In genomic region chr19:45236363-45236942, GRCm38 (mm10) we compare ENCODE assay signal across 9 mouse cellular contexts. TPM values are rescaled to one million over a fixed set of nuclear protein-coding genes. Genes with fewer than 3 reads are reported as not detected.
A peak's percentile ranks its signal among the peaks of the same experiment; 100 is the strongest.
DNase-seq lines count a peak whose midpoint lies in the region; ATAC-seq and TF ChIP-seq lines count a peak whose summit lies in the region.
"Had no signal": no experiment of that assay in that cellular context is flagged by ENCODE, and none has a peak within 500 bp of the region (broad histone marks: within the 10 kb centered on the region; RNA-seq: fewer than 3 reads in every experiment).

No protein-coding gene starts in this region.

- H3K4me3 ChIP-seq in CH12.LX (replicated peaks in 1 of 3; ENCODE audit: low read depth in 2 of 3, low read length in 2 of 3, poor library complexity in 1 of 3), result no peak overlapping the region
- H3K4me3 ChIP-seq in kidney, embryonic 16.5 days (ENCODE audit: low read length), result peak overlapping the region; percentile 40
- no peak overlapping the region for H3K4me3 ChIP-seq in midbrain, embryonic 11.5 days (ENCODE audit: low read depth, low read length)
- H3K4me3 ChIP-seq: erythroblast, embryonic 14.5 days had no signal

- no peak overlapping the region for H3K27ac ChIP-seq in CH12.LX (ENCODE audit: insufficient read depth, low read depth)
- no peak overlapping the region for H3K27ac ChIP-seq in kidney, embryonic 16.5 days (ENCODE audit: low read length)
- no peak overlapping the region for H3K27ac ChIP-seq in midbrain, embryonic 11.5 days (ENCODE audit: low read depth, low read length)

- in situ Hi-C loops in CH12.LX (cut with MboI; ENCODE audit: low pct_ligation_motif_present, low pct_unique_long_range_greater_than_20kb, low sequenced_read_pairs), result no loop called here

- no peak for TF ChIP-seq RAD21 in CH12.LX (IDR thresholded peaks at IDR 0.05; ENCODE audit: low read depth, low read length)

- H3K4me1 ChIP-seq in CH12.LX (ENCODE audit: control insufficient read depth in 1 of 2, insufficient read depth in 2 of 2), result no peaks in the 10 kb centered on the region
- H3K4me1 ChIP-seq in kidney, embryonic 16.5 days (ENCODE audit: insufficient read depth, low read length), result peaks cover 29% of the 10 kb centered on the region
- H3K4me1 ChIP-seq in midbrain, embryonic 11.5 days (ENCODE audit: control insufficient read depth, insufficient read depth, low read length), result peaks cover 15% of the 10 kb centered on the region

- peaks cover 39% of the 10 kb centered on the region for H3K27me3 ChIP-seq in CH12.LX (replicated peaks)
- H3K27me3 ChIP-seq in kidney, embryonic 16.5 days (ENCODE audit: insufficient read depth, low read length), result peaks cover 99% of the 10 kb centered on the region
- H3K27me3 ChIP-seq in midbrain, embryonic 11.5 days (ENCODE audit: control insufficient read depth, insufficient read depth, low read length), result peaks cover 98% of the 10 kb centered on the region

- no peaks in the 10 kb centered on the region for H3K36me3 ChIP-seq in CH12.LX (replicated peaks in 1 of 2; ENCODE audit: control insufficient read depth in 1 of 2, insufficient read depth in 1 of 2, low read length in 1 of 2)
- H3K36me3 ChIP-seq in kidney, embryonic 16.5 days (ENCODE audit: insufficient read depth, low read length), result no peaks in the 10 kb centered on the region
- no peaks in the 10 kb centered on the region for H3K36me3 ChIP-seq in midbrain, embryonic 11.5 days (ENCODE audit: control insufficient read depth, insufficient read depth, low read length)

- peaks cover 46% of the 10 kb centered on the region for H3K9me3 ChIP-seq in CH12.LX (replicated peaks; ENCODE audit: low read length)
- no peaks in the 10 kb centered on the region for H3K9me3 ChIP-seq in kidney, embryonic 16.5 days (ENCODE audit: low read length)
- H3K9me3 ChIP-seq in midbrain, embryonic 11.5 days (ENCODE audit: control insufficient read depth, low read length), result no peaks in the 10 kb centered on the region

- no peak for TF ChIP-seq EP300 in CH12.LX (IDR thresholded peaks at IDR 0.05; ENCODE audit: low read length)

- no peak for TF ChIP-seq POLR2A in CH12.LX (IDR thresholded peaks at IDR 0.05; ENCODE audit: low read depth, low read length)

- no peak for DNase-seq in CH12.LX (ENCODE audit: extremely low read depth)
- peak; percentile 33 for DNase-seq in T-cell, adult 2 months (ENCODE audit: low spot score)
- DNase-seq in gastrocnemius, postnatal 36 days, result peak; percentile 57 to 59
- peak; percentile 95 for DNase-seq in midbrain, embryonic 11.5 days (ENCODE audit: low spot score, missing footprints)
- no peak for DNase-seq in layer of hippocampus, postnatal 25 days (ENCODE audit: extremely low spot score in 1 of 2, low spot score in 1 of 2)
- DNase-seq in frontal cortex, postnatal 10 days (ENCODE audit: low spot score in 2 of 2), result no peak
- no peak for DNase-seq in layer of hippocampus, postnatal 36 days

- intact Hi-C loops in gastrocnemius, postnatal 36 days (cut with DNase I), result no loop called here

- TF ChIP-seq CTCF in CH12.LX (conservative IDR thresholded peaks at IDR 0.05 in 1 of 2, IDR thresholded peaks at IDR 0.05 in 1 of 2; ENCODE audit: low read depth in 2 of 2, low read length in 2 of 2), result no peak

- dilution Hi-C loops in CH12.LX (cut with MboI; ENCODE audit: extremely low pct_ligation_motif_present, extremely low pct_unique_long_range_greater_than_20kb, low sequenced_read_pairs), result no loop called here

- no peaks in the 10 kb centered on the region for H3K79me2 ChIP-seq in CH12.LX (replicated peaks; ENCODE audit: control insufficient read depth, extremely low read depth, insufficient read depth, poor library complexity, severe bottlenecking)

- no peak overlapping the region for H3K9ac ChIP-seq in CH12.LX (ENCODE audit: insufficient read depth, low read depth)
- H3K9ac ChIP-seq in kidney, embryonic 16.5 days (replicated peaks; ENCODE audit: low read length), result no peak overlapping the region
- no peak overlapping the region for H3K9ac ChIP-seq in midbrain, embryonic 11.5 days (ENCODE audit: low read length)

- no peak overlapping the region; the same call in 1 of the 2 replicates for H3K4me2 ChIP-seq in CH12.LX (ENCODE audit: insufficient read depth, low read depth, poor library complexity, severe bottlenecking)
- peak overlapping the region; percentile 52 for H3K4me2 ChIP-seq in kidney, embryonic 16.5 days (replicated peaks; ENCODE audit: low read depth, low read length)
- H3K4me2 ChIP-seq in midbrain, embryonic 11.5 days, result peak overlapping the region; percentile 22

- peak; percentile 77 for ATAC-seq in kidney, embryonic 16.5 days (ENCODE audit: low FRiP score, low TSS enrichment)
- peak; percentile 27; the same call in 1 of the 2 replicates for ATAC-seq in midbrain, embryonic 11.5 days (ENCODE audit: low FRiP score)

- under 1% methylated on average over 39 of the region's 39 CpGs for WGBS in kidney, embryonic 16.5 days
- under 1% methylated on average over 39 of the region's 39 CpGs for WGBS in midbrain, embryonic 11.5 days

TF ChIP-seq in CH12.LX, 34 proteins besides CTCF, POLR2A, EP300 and RAD21:
- TF ChIP-seq HCFC1 (IDR thresholded peaks at IDR 0.05; ENCODE audit: low read depth, low read length) (no peak), KAT2A (IDR thresholded peaks at IDR 0.05; ENCODE audit: insufficient replicate concordance, low read length) (no peak), ZKSCAN1 (IDR thresholded peaks at IDR 0.05; ENCODE audit: borderline replicate concordance, low read depth, low read length) (no peak), GABPA (IDR thresholded peaks at IDR 0.05; ENCODE audit: insufficient replicate concordance, low read depth, low read length) (no peak), UBTF (IDR thresholded peaks at IDR 0.05; ENCODE audit: low read depth, low read length) (peak; percentile 74; the same call in 1 of the 2 replicates), TCF12 (IDR thresholded peaks at IDR 0.05; ENCODE audit: low read depth, low read length) (peak; percentile 9; the same call in 1 of the 2 replicates), PAX5 (IDR thresholded peaks at IDR 0.05; ENCODE audit: low read length) (no peak)

RNA-seq across cellular contexts. Expression of gene Lbx1, which starts 0.8 kb away (rescaled TPM):
- not detected in 2 replicates for total RNA-seq in CH12.LX (2012; rRNA removed)
- not detected in 2 replicates for total RNA-seq in CH12.LX (2014; rRNA removed)
- not detected in 2 replicates for polyA plus RNA-seq in CH12.LX (2012; ENCODE audit: insufficient read length, low read depth)
- total RNA-seq in gastrocnemius, postnatal 36 days (2021), result 10 to 100 TPM; 48.9 to 50.8 TPM
- not detected in 2 replicates for polyA plus RNA-seq in kidney, embryonic 16.5 days (2015; fragmentation: Nextera tagmentation; extraction: Ambion mirVana)
- not detected in 2 replicates for polyA plus RNA-seq in midbrain, embryonic 11.5 days (2014; fragmentation: Nextera tagmentation; extraction: Ambion mirVana)
- total RNA-seq in layer of hippocampus, postnatal 25 days (2021), result not detected
- total RNA-seq in layer of hippocampus, postnatal 36 days (2021), result not detected
- polyA plus RNA-seq: erythroblast, embryonic 14.5 days had no signal

Comparison
In these comparisons a context has a peak if more than half of its experiments do, and no peak if none do; other contexts are left out.
1. DNase-seq: peak in T-cell, adult 2 months (single experiment), gastrocnemius, postnatal 36 days (2 of 2) and midbrain, embryonic 11.5 days (single experiment); none in CH12.LX (single experiment), layer of hippocampus, postnatal 25 days (0 of 2), frontal cortex, postnatal 10 days (0 of 2) and layer of hippocampus, postnatal 36 days (0 of 2).
2. RNA of gene Lbx1, which starts 0.8 kb away (total RNA-seq): 48.9 to 50.8 TPM in gastrocnemius, postnatal 36 days; not detected in layer of hippocampus, postnatal 36 days, not detected in layer of hippocampus, postnatal 25 days and not detected in CH12.LX; every median in the first group is over 10 times any median in the second.